Mouse (Mus musculus) forebrain, embryonic 13.5 days (tissue): ENCODE results near the gene Ric8b. TPM values are rescaled to one million over a fixed set of nuclear protein-coding genes. Genes with fewer than 3 reads are reported as not detected.

Experiments used
- ATAC-seq: fragments of 200-750 bp; cut with Nextera tagmentation; 2 replicates; pipeline ENCODE4 v1.8.0; 2017
- H3K27ac ChIP-seq: fragments of 300-500 bp; sonication (generic); 2 replicates; pipeline ENCODE4 v1.5.1; 2015; ENCODE audit warnings: inconsistent platforms, mild to moderate bottlenecking, moderate library complexity
- H3K27me3 ChIP-seq: fragments of 300-500 bp; sonication (generic); 2 replicates; pipeline ENCODE4 v1.6.1; 2015; ENCODE audit warnings: mild to moderate bottlenecking, inconsistent platforms
- H3K36me3 ChIP-seq: fragments of 300-500 bp; sonication (generic); 2 replicates; pipeline ENCODE4 v1.6.1; 2015; ENCODE audit warnings: mild to moderate bottlenecking, inconsistent platforms; ENCODE audit not compliant: poor library complexity, severe bottlenecking
- H3K4me1 ChIP-seq: fragments of 300-500 bp; sonication (generic); 2 replicates; pipeline ENCODE4 v1.6.1; 2015; ENCODE audit warnings: inconsistent platforms
- H3K4me2 ChIP-seq: fragments of 300-500 bp; sonication (generic); 2 replicates; pipeline ENCODE4 v1.6.1; 2015; ENCODE audit warnings: inconsistent platforms, mild to moderate bottlenecking, moderate library complexity
- H3K4me3 ChIP-seq: fragments of 300-500 bp; sonication (generic); 2 replicates; pipeline ENCODE4 v1.5.1; 2015; ENCODE audit warnings: mild to moderate bottlenecking, inconsistent platforms
- H3K9ac ChIP-seq: fragments of 300-500 bp; sonication (generic); 2 replicates; pipeline ENCODE4 v1.6.1; 2015; ENCODE audit warnings: mild to moderate bottlenecking, inconsistent platforms
- H3K9me3 ChIP-seq: fragments of 300-500 bp; sonication (generic); replicated peaks from 2 replicates; pipeline ENCODE4 v1.6.1; 2016; ENCODE audit warnings: inconsistent platforms
- WGBS: fragments of 180-500 bp; shearing (Covaris S2); methylation state at CpG from one replicate; pipeline ENCODE4 v1.1.7; 2015; 5-methylcytosine and 5-hydroxymethylcytosine counted together
- polyA plus RNA-seq: library from polyadenylated mRNA; unstranded; fragments of >200 nt; fragmentation: Nextera tagmentation; extraction: Ambion mirVana; gene quantifications from 2 replicates; pipeline ENCODE4 v1.2.1, GENCODE M21; 2015

The Ric8b gene
- polyA plus RNA-seq, 1 experiment from 2014 or later, result 34.2 TPM

GRCm38 (mm10) chr10:84910758-84911384 is 6.5 kb upstream of the Ric8b start:
- Histone ChIP-seq H3K4me3 (no peak overlapping the region), H3K36me3 (no peaks in the 10 kb centered on the region), H3K27me3 (peaks cover 42% of the 10 kb centered on the region), H3K9me3 (no peaks in the 10 kb centered on the region), H3K4me2 (no peak overlapping the region), H3K27ac (no peak overlapping the region), H3K4me1 (peaks cover 39% of the 10 kb centered on the region), H3K9ac (no peak overlapping the region)
- peak; percentile 16; the same call in 1 of the 2 replicates for ATAC-seq
- 0% methylated on average over 1 of the region's 1 CpGs for WGBS

- Histone ChIP-seq H3K27ac (no peak overlapping the region), H3K9me3 (no peaks in the 10 kb centered on the region), H3K4me2 (no peak overlapping the region), H3K27me3 (peaks cover 40% of the 10 kb centered on the region), H3K36me3 (no peaks in the 10 kb centered on the region), H3K4me3 (no peak overlapping the region), H3K9ac (no peak overlapping the region), H3K4me1 (peaks cover 34% of the 10 kb centered on the region)
- ATAC-seq, result no peak
- WGBS, result 81% methylated on average over 1 of the region's 1 CpGs
Measured at GRCm38 (mm10) chr10:84913148-84913547, 4.3 kb upstream of the Ric8b start.

- 87% methylated on average over 6 of the region's 6 CpGs for WGBS
- H3K27ac ChIP-seq, result no peak overlapping the region
- no peak for ATAC-seq
Measured at GRCm38 (mm10) chr10:84915476-84915875, 1.9 kb upstream of the Ric8b start.

GRCm38 (mm10) chr10:84917731-84918095 is 297 bp downstream of the Ric8b start:
- peak; percentile 54 for ATAC-seq
- H3K9me3 ChIP-seq, result no peaks in the 10 kb centered on the region
- 0% methylated on average over 27 of the region's 27 CpGs for WGBS

More at GRCm38 (mm10) chr10:84915476-84915875, 1.9 kb upstream of the Ric8b start:
- Histone ChIP-seq H3K4me1 (peaks cover 42% of the 10 kb centered on the region), H3K4me2 (no peak overlapping the region), H3K36me3 (peaks cover 2% of the 10 kb centered on the region; the same call in 1 of the 2 replicates), H3K9ac (no peak overlapping the region), H3K4me3 (no peak overlapping the region), H3K9me3 (no peaks in the 10 kb centered on the region), H3K27me3 (peaks cover 26% of the 10 kb centered on the region)

GRCm38 (mm10) chr10:84926336-84926735 is 8.9 kb downstream of the Ric8b start:
- Histone ChIP-seq H3K9me3 (no peaks in the 10 kb centered on the region), H3K4me3 (no peak overlapping the region), H3K4me1 (0 out of 2 replicates have a peak, but pooled peaks cover 3% of the 10 kb centered on the region), H3K36me3 (peaks cover 7% of the 10 kb centered on the region; the same call in 1 of the 2 replicates), H3K4me2 (no peak overlapping the region), H3K27me3 (no peaks in the 10 kb centered on the region), H3K9ac (no peak overlapping the region), H3K27ac (no peak overlapping the region)
- WGBS, result 91% methylated on average over 7 of the region's 7 CpGs
- ATAC-seq, result no peak

More at GRCm38 (mm10) chr10:84917731-84918095, 297 bp downstream of the Ric8b start:
- Histone ChIP-seq H3K4me2 (peak overlapping the region; percentile 70), H3K27ac (peak overlapping the region; percentile 93), H3K36me3 (peaks cover 3% of the 10 kb centered on the region; the same call in 1 of the 2 replicates), H3K9ac (peak overlapping the region; percentile 87), H3K4me1 (peaks cover 27% of the 10 kb centered on the region), H3K4me3 (peak overlapping the region; percentile 77), H3K27me3 (peaks cover 19% of the 10 kb centered on the region; the same call in 1 of the 2 replicates)

GRCm38 (mm10) chr10:84926885-84927284 is 9.5 kb downstream of the Ric8b start:
- no peak for ATAC-seq
- H3K4me1 ChIP-seq, result 0 out of 2 replicates have a peak, but pooled peaks cover 3% of the 10 kb centered on the region
- H3K4me3 ChIP-seq, result no peak overlapping the region
- H3K27ac ChIP-seq, result no peak overlapping the region
- no peaks in the 10 kb centered on the region for H3K27me3 ChIP-seq
- H3K9ac ChIP-seq, result no peak overlapping the region
- H3K4me2 ChIP-seq, result no peak overlapping the region
- WGBS, result 94% methylated on average over 4 of the region's 4 CpGs
- H3K36me3 ChIP-seq, result peaks cover 7% of the 10 kb centered on the region; the same call in 1 of the 2 replicates
- H3K9me3 ChIP-seq, result no peaks in the 10 kb centered on the region

GRCm38 (mm10) chr10:84928465-84928864 is 11.0 kb downstream of the Ric8b start:
- Histone ChIP-seq H3K9ac (no peak overlapping the region), H3K4me2 (no peak overlapping the region), H3K4me3 (no peak overlapping the region), H3K27ac (no peak overlapping the region), H3K4me1 (0 out of 2 replicates have a peak, but pooled peaks cover 3% of the 10 kb centered on the region), H3K27me3 (no peaks in the 10 kb centered on the region), H3K36me3 (peaks cover 7% of the 10 kb centered on the region; the same call in 1 of the 2 replicates), H3K9me3 (no peaks in the 10 kb centered on the region)
- 88% methylated on average over 4 of the region's 4 CpGs for WGBS
- ATAC-seq, result no peak

GRCm38 (mm10) chr10:84935553-84936209 is 18.3 kb downstream of the Ric8b start:
- Histone ChIP-seq H3K36me3 (0 out of 2 replicates have a peak, but pooled peaks cover 6% of the 10 kb centered on the region), H3K4me1 (no peaks in the 10 kb centered on the region), H3K4me2 (no peak overlapping the region), H3K27me3 (no peaks in the 10 kb centered on the region), H3K9me3 (no peaks in the 10 kb centered on the region), H3K27ac (no peak overlapping the region), H3K9ac (no peak overlapping the region), H3K4me3 (no peak overlapping the region)
- 88% methylated on average over 7 of the region's 7 CpGs for WGBS
- no peak for ATAC-seq

GRCm38 (mm10) chr10:84936832-84937515 is 19.6 kb downstream of the Ric8b start:
- WGBS, result 85% methylated on average over 4 of the region's 4 CpGs
- ATAC-seq, result no peak
- H3K4me3 ChIP-seq, result no peak overlapping the region

GRCm38 (mm10) chr10:84938094-84938820 is 20.8 kb downstream of the Ric8b start:
- no peaks in the 10 kb centered on the region for H3K27me3 ChIP-seq
- WGBS, result 77% methylated on average over 14 of the region's 14 CpGs
- no peak overlapping the region for H3K4me3 ChIP-seq
- no peak overlapping the region for H3K9ac ChIP-seq
- no peak overlapping the region for H3K27ac ChIP-seq
- H3K4me1 ChIP-seq, result no peaks in the 10 kb centered on the region
- H3K9me3 ChIP-seq, result no peaks in the 10 kb centered on the region
- no peak for ATAC-seq
- no peak overlapping the region for H3K4me2 ChIP-seq
- 0 out of 2 replicates have a peak, but pooled peaks cover 6% of the 10 kb centered on the region for H3K36me3 ChIP-seq

More at GRCm38 (mm10) chr10:84936832-84937515, 19.6 kb downstream of the Ric8b start:
- Histone ChIP-seq H3K9ac (no peak overlapping the region), H3K27ac (no peak overlapping the region), H3K9me3 (no peaks in the 10 kb centered on the region), H3K36me3 (0 out of 2 replicates have a peak, but pooled peaks cover 6% of the 10 kb centered on the region), H3K27me3 (no peaks in the 10 kb centered on the region), H3K4me1 (no peaks in the 10 kb centered on the region), H3K4me2 (no peak overlapping the region)

GRCm38 (mm10) chr10:84938886-84939285 is 21.5 kb downstream of the Ric8b start:
- ATAC-seq, result no peak
- H3K27ac ChIP-seq, result no peak overlapping the region
- H3K9ac ChIP-seq, result no peak overlapping the region
- 75% methylated on average over 5 of the region's 5 CpGs for WGBS
- no peaks in the 10 kb centered on the region for H3K9me3 ChIP-seq
- 0 out of 2 replicates have a peak, but pooled peaks cover 6% of the 10 kb centered on the region for H3K36me3 ChIP-seq
- no peaks in the 10 kb centered on the region for H3K27me3 ChIP-seq
- H3K4me2 ChIP-seq, result no peak overlapping the region
- H3K4me3 ChIP-seq, result no peak overlapping the region
- H3K4me1 ChIP-seq, result no peaks in the 10 kb centered on the region
